Mouse (Mus musculus): Measurements from ENCODE around the gene Fshr.

DNA sequence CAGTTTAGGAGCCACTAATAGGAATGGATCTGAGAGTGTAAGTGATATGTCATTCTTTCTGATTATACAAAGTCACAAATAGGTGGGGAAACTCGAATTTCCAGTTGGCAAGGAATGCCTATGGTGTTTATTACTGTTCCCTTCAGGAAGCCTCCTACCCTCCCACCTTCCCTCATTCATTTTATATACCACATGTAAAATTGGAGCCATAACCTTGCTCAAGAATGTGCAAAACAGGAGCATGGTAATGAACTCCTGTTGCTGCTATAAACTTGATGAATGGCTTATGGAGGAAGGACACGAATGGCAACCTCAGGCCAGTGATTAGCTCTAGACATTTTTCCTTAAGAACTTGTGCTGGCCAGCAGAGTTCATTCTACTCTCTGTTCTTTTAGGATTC, 117.6 kb downstream of the Fshr start:
- no peak for TF ChIP-seq CTCF (IDR thresholded peaks at IDR 0.05; ENCODE audit: low read depth)
- no peak for TF ChIP-seq EP300 (IDR thresholded peaks at IDR 0.05; ENCODE audit: low read depth)
